Mouse (Mus musculus) kidney, adult 2 months (tissue): ENCODE data around the gene Ugt1a2. TPM values are rescaled to one million over a fixed set of nuclear protein-coding genes. Genes with fewer than 3 reads are reported as not detected.

Source experiments
- DNase-seq: peaks from one replicate; pipeline ENCODE4 v3.0.0; 2021
- H3K27ac ChIP-seq: fragments of 200-500 bp; 2 replicates; pipeline ENCODE4 v1.5.1; 2012; ENCODE audit warnings: low read depth, low read length, control low read depth, inconsistent platforms; ENCODE audit not compliant: insufficient read depth
- H3K27me3 ChIP-seq: fragments of 200-500 bp; replicated peaks from 2 replicates; pipeline ENCODE4 v1.6.1; 2012; ENCODE audit warnings: mild to moderate bottlenecking, moderate library complexity, low read length, inconsistent platforms; ENCODE audit not compliant: control insufficient read depth, insufficient read depth
- H3K36me3 ChIP-seq: fragments of 200-500 bp; 2 replicates; pipeline ENCODE4 v1.6.1; 2012; ENCODE audit warnings: mild to moderate bottlenecking, moderate library complexity, low read length, inconsistent platforms; ENCODE audit not compliant: control insufficient read depth, insufficient read depth
- H3K4me1 ChIP-seq: fragments of 200-500 bp; 2 replicates; pipeline ENCODE4 v1.6.1; 2011; ENCODE audit warnings: low read length; ENCODE audit not compliant: control insufficient read depth, insufficient read depth
- H3K4me3 ChIP-seq: fragments of 200-500 bp; 2 replicates; pipeline ENCODE4 v1.5.1; 2011; ENCODE audit warnings: mild to moderate bottlenecking, low read depth, low read length, control low read depth; ENCODE audit not compliant: insufficient read depth
- CTCF ChIP-seq: fragments of 200-500 bp; conservative IDR thresholded peaks from 2 replicates; pipeline ENCODE4 v1.5.1; 2011; ENCODE audit warnings: low read depth, mild to moderate bottlenecking, control low read depth, low read length, moderate library complexity, mixed read lengths; ENCODE audit not compliant: insufficient read depth, insufficient read length
- POLR2A ChIP-seq: fragments of 200-500 bp; IDR thresholded peaks from one replicate; pipeline ENCODE4 v1.6.1; 2011; ENCODE audit warnings: low read depth, low read length, control low read depth
- WGBS: fragments of 180-500 bp; shearing (Covaris S2); methylation state at CpG from one replicate; pipeline ENCODE4 v1.1.7; 2018; 5-methylcytosine and 5-hydroxymethylcytosine counted together
- polyA plus RNA-seq: library from polyadenylated mRNA; depleted of rRNA; stranded (reverse); fragments of >200 nt; gene quantifications from 2 replicates; pipeline ENCODE4 v1.2.3, GENCODE M21; 2012

Gene Ugt1a2
- polyA plus RNA-seq, 1 experiment = 1,230 TPM

- H3K27me3 ChIP-seq = no peaks in the 10 kb centered on the region
- TF ChIP-seq CTCF = no peak
- TF ChIP-seq POLR2A = no peak
- no peak overlapping the region for H3K4me3 ChIP-seq
- H3K27ac ChIP-seq = no peak overlapping the region
- H3K36me3 ChIP-seq = no peaks in the 10 kb centered on the region
- no peak for DNase-seq
- no peaks in the 10 kb centered on the region for H3K4me1 ChIP-seq
- WGBS = 77% methylated on average over 6 of the region's 6 CpGs
Observed at GRCm38 (mm10) chr1:88245881-88246280, 45.5 kb downstream of the Ugt1a2 start.

- WGBS = 49% methylated on average over 6 of the region's 6 CpGs
Observed at GRCm38 (mm10) chr1:88246386-88246785, 46.0 kb downstream of the Ugt1a2 start.

GRCm38 (mm10) chr1:88247660-88248059 is 47.3 kb downstream of the Ugt1a2 start:
- H3K4me1 ChIP-seq = no peaks in the 10 kb centered on the region
- H3K27ac ChIP-seq = no peak overlapping the region
- H3K36me3 ChIP-seq = no peaks in the 10 kb centered on the region
- TF ChIP-seq POLR2A (no peak), CTCF (no peak)
- 53% methylated on average over 2 of the region's 2 CpGs for WGBS
- H3K27me3 ChIP-seq = no peaks in the 10 kb centered on the region
- no peak for DNase-seq
- no peak overlapping the region for H3K4me3 ChIP-seq

More at GRCm38 (mm10) chr1:88246386-88246785, 46.0 kb downstream of the Ugt1a2 start:
- no peak for DNase-seq
- Histone ChIP-seq H3K4me1 (no peaks in the 10 kb centered on the region), H3K27me3 (no peaks in the 10 kb centered on the region), H3K27ac (no peak overlapping the region), H3K36me3 (no peaks in the 10 kb centered on the region), H3K4me3 (no peak overlapping the region)
- TF ChIP-seq POLR2A = no peak
- no peak for TF ChIP-seq CTCF

- TF ChIP-seq POLR2A (no peak), CTCF (no peak)
- 63% methylated on average over 4 of the region's 4 CpGs for WGBS
- no peaks in the 10 kb centered on the region for H3K36me3 ChIP-seq
- no peak overlapping the region for H3K27ac ChIP-seq
- DNase-seq = no peak
- no peaks in the 10 kb centered on the region for H3K27me3 ChIP-seq
- H3K4me3 ChIP-seq = no peak overlapping the region
- H3K4me1 ChIP-seq = no peaks in the 10 kb centered on the region
Observed at GRCm38 (mm10) chr1:88248658-88249057, 48.3 kb downstream of the Ugt1a2 start.

GRCm38 (mm10) chr1:88249596-88249995 is 49.2 kb downstream of the Ugt1a2 start:
- Histone ChIP-seq H3K27ac (no peak overlapping the region), H3K36me3 (no peaks in the 10 kb centered on the region), H3K27me3 (no peaks in the 10 kb centered on the region), H3K4me3 (no peak overlapping the region), H3K4me1 (no peaks in the 10 kb centered on the region)
- no peak for DNase-seq
- WGBS = 75% methylated on average over 7 of the region's 7 CpGs
- TF ChIP-seq CTCF (no peak), POLR2A (no peak)

GRCm38 (mm10) chr1:88250023-88250422 is 49.6 kb downstream of the Ugt1a2 start:
- WGBS = 81% methylated on average over 5 of the region's 5 CpGs
- no peak overlapping the region for H3K4me3 ChIP-seq
- no peaks in the 10 kb centered on the region for H3K27me3 ChIP-seq
- no peaks in the 10 kb centered on the region for H3K4me1 ChIP-seq
- H3K36me3 ChIP-seq = no peaks in the 10 kb centered on the region
- DNase-seq = no peak
- TF ChIP-seq POLR2A = no peak
- no peak for TF ChIP-seq CTCF
- H3K27ac ChIP-seq = no peak overlapping the region

GRCm38 (mm10) chr1:88253106-88253505 is 52.7 kb downstream of the Ugt1a2 start:
- Histone ChIP-seq H3K4me1 (no peaks in the 10 kb centered on the region), H3K27me3 (no peaks in the 10 kb centered on the region), H3K27ac (no peak overlapping the region), H3K36me3 (no peaks in the 10 kb centered on the region), H3K4me3 (no peak overlapping the region)
- 61% methylated on average over 8 of the region's 8 CpGs for WGBS
- TF ChIP-seq POLR2A = no peak
- no peak for TF ChIP-seq CTCF
- DNase-seq = no peak
